Mouse (Mus musculus): Measurements from ENCODE around the gene Stk33. TPM values are rescaled to one million over a fixed set of nuclear protein-coding genes. Genes with fewer than 3 reads are reported as not detected.

Stk33 gene
- polyA plus RNA-seq (2017; shearing (Covaris generic)), result not detected

DNA sequence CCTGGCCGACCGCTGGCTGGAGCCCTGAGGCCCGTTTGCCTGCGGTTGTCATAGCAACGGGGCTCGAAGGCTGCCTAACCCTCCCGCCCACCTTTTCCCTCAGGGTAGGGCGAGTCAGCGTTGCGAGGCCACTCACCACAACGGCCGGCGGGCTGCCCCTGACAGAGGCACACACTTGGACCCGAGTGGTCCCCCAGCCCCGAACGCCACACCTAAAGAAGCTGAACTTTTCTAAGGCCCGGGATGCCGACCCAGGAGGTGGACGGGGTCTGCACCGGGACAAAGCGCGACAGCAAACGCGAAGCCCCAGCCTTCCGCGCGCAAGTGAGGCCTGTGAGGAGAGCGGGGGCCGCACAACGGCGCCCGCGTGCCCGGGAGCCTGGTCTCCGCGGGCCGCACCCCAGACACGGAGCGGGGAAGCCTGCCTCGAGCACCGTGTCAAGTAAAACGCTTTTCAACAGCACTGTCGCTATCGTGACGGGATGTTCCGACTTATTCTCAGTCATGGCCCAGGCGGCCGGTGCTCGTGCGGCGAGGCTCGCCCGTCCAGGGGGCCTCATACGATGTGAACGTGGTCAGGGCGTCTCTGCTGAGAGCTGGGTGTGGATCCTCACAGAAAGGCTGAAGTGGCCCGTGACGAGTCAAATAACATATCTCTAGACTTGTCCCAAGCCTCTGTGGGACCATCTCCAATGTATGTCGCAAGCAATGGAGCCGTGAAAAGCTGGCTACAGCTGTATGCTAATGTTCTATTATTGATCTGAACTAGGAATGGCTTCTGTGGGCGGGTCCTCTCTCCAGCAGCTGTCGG lies at the start of gene Stk33:
TSS of gene Stk33 (minus strand) at position 301 of the 811 bp plus-strand sequence.

Other genes starting within 250 kb of the Stk33 start
- not detected for gene Trim66, start 69.1 kb upstream of the Stk33 start, polyA plus RNA-seq (2017; shearing (Covaris generic))
- gene Rpl27a, start 80.1 kb upstream of the Stk33 start, polyA plus RNA-seq (2017; shearing (Covaris generic)), result 184 TPM

Data from CD4-positive, CD25-positive, alpha-beta regulatory T cell, adult 9 weeks (primary cell).